9 mouse cellular contexts compared by ENCODE assay signal in the genomic region with DNA sequence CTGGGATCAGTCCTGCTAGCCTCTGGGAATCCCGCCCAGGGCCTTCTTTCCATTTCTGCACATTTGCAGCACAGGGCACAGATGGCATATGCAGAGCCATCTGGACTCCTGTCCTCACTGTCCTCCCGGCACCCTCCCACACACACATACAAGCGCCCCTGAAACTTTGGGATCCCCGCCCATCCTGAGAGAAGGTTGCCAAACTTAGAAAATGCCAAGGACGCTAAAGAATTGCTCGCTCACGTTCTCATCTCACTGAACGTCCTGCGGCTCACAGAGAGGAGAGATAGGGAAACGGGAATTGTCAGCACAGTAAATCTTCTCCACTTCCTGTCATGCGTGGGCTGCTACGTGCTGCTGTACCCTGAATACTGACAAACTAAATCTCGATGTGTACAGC. TPM values are rescaled to one million over a fixed set of nuclear protein-coding genes. Genes with fewer than 3 reads are reported as not detected.
DNase-seq lines count a peak whose midpoint lies in the region; ATAC-seq and TF ChIP-seq lines count a peak whose summit lies in the region.
"Had no signal": no experiment of that assay in that cellular context is flagged by ENCODE, and none has a peak within 500 bp of the region (broad histone marks: within the 10 kb centered on the region; RNA-seq: fewer than 3 reads in every experiment).

No protein-coding gene starts in this region.

- no peak overlapping the region for H3K4me2 ChIP-seq in hindbrain, embryonic 13.5 days
- H3K4me2 ChIP-seq in hindbrain, embryonic 11.5 days (replicated peaks; ENCODE audit: low read depth, low read length), result no peak overlapping the region
- no peak overlapping the region for H3K4me2 ChIP-seq in heart, embryonic 12.5 days

- peaks cover 15% of the 10 kb centered on the region; the same call in 1 of the 2 replicates for H3K4me1 ChIP-seq in hindbrain, embryonic 13.5 days (replicated peaks)
- H3K4me1 ChIP-seq in hindbrain, embryonic 11.5 days (replicated peaks; ENCODE audit: control insufficient read depth, insufficient read depth, low read length), result no peaks in the 10 kb centered on the region
- 0 out of 2 replicates have a peak, but pooled peaks cover 4% of the 10 kb centered on the region for H3K4me1 ChIP-seq in heart, embryonic 12.5 days (replicated peaks)

- H3K27ac ChIP-seq in hindbrain, embryonic 13.5 days, result no peak overlapping the region
- no peak overlapping the region for H3K27ac ChIP-seq in hindbrain, embryonic 11.5 days (ENCODE audit: low read depth, low read length)
- H3K27ac ChIP-seq in layer of hippocampus, adult 2 months, result peak overlapping the region; percentile 87
- no peak overlapping the region for H3K27ac ChIP-seq in heart, embryonic 12.5 days (ENCODE audit: poor library complexity, severe bottlenecking)

- WGBS in hindbrain, embryonic 13.5 days, result 75% methylated on average over 13 of the region's 13 CpGs
- 88% methylated on average over 13 of the region's 13 CpGs for WGBS in hindbrain, embryonic 11.5 days
- 51% methylated on average over 13 of the region's 13 CpGs for WGBS in heart, embryonic 12.5 days

- no peaks in the 10 kb centered on the region for H3K36me3 ChIP-seq in hindbrain, embryonic 13.5 days
- H3K36me3 ChIP-seq in hindbrain, embryonic 11.5 days (ENCODE audit: control insufficient read depth, insufficient read depth, low read length), result no peaks in the 10 kb centered on the region
- H3K36me3 ChIP-seq in heart, embryonic 12.5 days, result no peaks in the 10 kb centered on the region

- 0 out of 2 replicates have a peak overlapping the region, but pooled peaks have one; percentile 6 for H3K9ac ChIP-seq in hindbrain, embryonic 13.5 days
- no peak overlapping the region for H3K9ac ChIP-seq in hindbrain, embryonic 11.5 days (ENCODE audit: low read depth, low read length)
- H3K9ac ChIP-seq in heart, embryonic 12.5 days, result no peak overlapping the region

- no peak for ATAC-seq in hindbrain, embryonic 13.5 days (ENCODE audit: low FRiP score)
- no peak for ATAC-seq in hindbrain, embryonic 11.5 days (ENCODE audit: low FRiP score)
- no peak for ATAC-seq in heart, embryonic 12.5 days (ENCODE audit: insufficient number of reproducible peaks, low FRiP score)

- no peak for TF ChIP-seq CTCF in layer of hippocampus, adult 2 months (conservative IDR thresholded peaks at IDR 0.05)

- no peaks in the 10 kb centered on the region for H3K9me3 ChIP-seq in hindbrain, embryonic 13.5 days
- H3K9me3 ChIP-seq in hindbrain, embryonic 11.5 days (ENCODE audit: control insufficient read depth, low read length), result no peaks in the 10 kb centered on the region
- no peaks in the 10 kb centered on the region for H3K9me3 ChIP-seq in heart, embryonic 12.5 days (replicated peaks)

- no peak for DNase-seq in hindbrain, embryonic 11.5 days (ENCODE audit: low spot score)
- peak; percentile 82 for DNase-seq in adrenal gland, adult 8-10 months
- peak; percentile 97 to 99 for DNase-seq in cerebellum, postnatal 36 days
- DNase-seq in layer of hippocampus, adult 2 months (ENCODE audit: low spot score in 2 of 2), result peak; percentile 72 to 79
- DNase-seq in right cerebral cortex, postnatal 25 days, result peak; percentile 75
- DNase-seq in urinary bladder, adult 2 months (ENCODE audit: low spot score), result no peak

- H3K4me3 ChIP-seq in hindbrain, embryonic 13.5 days, result no peak overlapping the region
- H3K4me3 ChIP-seq in hindbrain, embryonic 11.5 days (ENCODE audit: low read depth, low read length), result no peak overlapping the region
- peak overlapping the region; percentile 20 for H3K4me3 ChIP-seq in layer of hippocampus, adult 2 months
- no peak overlapping the region for H3K4me3 ChIP-seq in heart, embryonic 12.5 days

- H3K27me3 ChIP-seq in hindbrain, embryonic 13.5 days, result no peaks in the 10 kb centered on the region
- H3K27me3 ChIP-seq in hindbrain, embryonic 11.5 days (ENCODE audit: control insufficient read depth, insufficient read depth, low read length), result no peaks in the 10 kb centered on the region
- H3K27me3 ChIP-seq in heart, embryonic 12.5 days (replicated peaks), result no peaks in the 10 kb centered on the region

RNA-seq across cellular contexts. Expression of gene Nrros, which starts 11.0 kb away (rescaled TPM):
- 7.3 and 8.8 TPM in 2 replicates for polyA plus RNA-seq in hindbrain, embryonic 13.5 days (2015; fragmentation: Nextera tagmentation; extraction: Ambion mirVana)
- 8.1 and 8.7 TPM in 2 replicates for polyA plus RNA-seq in hindbrain, embryonic 11.5 days (2014; fragmentation: Nextera tagmentation; extraction: Ambion mirVana)
- total RNA-seq in adrenal gland, adult 8-10 months (2022), result 1 to 10 TPM; 5.5 to 9.9 (median 8.4) TPM
- total RNA-seq in layer of hippocampus, adult 2 months (2021), result 10 to 100 TPM; 11.2 to 11.6 TPM
- polyA plus RNA-seq in urinary bladder, adult 2 months (2012; rRNA removed), result 19.4 TPM in 2 replicates
- 5.2 and 6.1 TPM in 2 replicates for polyA plus RNA-seq in heart, embryonic 12.5 days (2016; fragmentation: Nextera tagmentation; extraction: Ambion mirVana)

RNA-seq across cellular contexts. Expression of gene Bex6, which starts 25.2 kb away (rescaled TPM):
- not detected in 2 replicates for polyA plus RNA-seq in hindbrain, embryonic 13.5 days (2015; fragmentation: Nextera tagmentation; extraction: Ambion mirVana)
- polyA plus RNA-seq in hindbrain, embryonic 11.5 days (2014; fragmentation: Nextera tagmentation; extraction: Ambion mirVana), result not detected in 2 replicates
- not detected for total RNA-seq in adrenal gland, adult 8-10 months (2022)
- total RNA-seq in layer of hippocampus, adult 2 months (2021), result not detected
- 0.14 and 0.24 TPM in 2 replicates for polyA plus RNA-seq in urinary bladder, adult 2 months (2012; rRNA removed)
- not detected in 2 replicates for polyA plus RNA-seq in heart, embryonic 12.5 days (2016; fragmentation: Nextera tagmentation; extraction: Ambion mirVana)
- polyA plus RNA-seq: cortical plate, adult 2 months had no signal

RNA-seq across cellular contexts. Expression of gene Cep19, which starts 54.8 kb away (rescaled TPM):
- polyA plus RNA-seq in hindbrain, embryonic 13.5 days (2015; fragmentation: Nextera tagmentation; extraction: Ambion mirVana), result 48.4 and 52.0 TPM in 2 replicates
- polyA plus RNA-seq in hindbrain, embryonic 11.5 days (2014; fragmentation: Nextera tagmentation; extraction: Ambion mirVana), result 47.5 and 47.7 TPM in 2 replicates
- total RNA-seq in adrenal gland, adult 8-10 months (2022), result 10 to 100 TPM; 10.3 to 19.0 (median 14.6) TPM
- 10 to 100 TPM; 62.8 to 65.5 TPM for total RNA-seq in layer of hippocampus, adult 2 months (2021)
- polyA plus RNA-seq in urinary bladder, adult 2 months (2012; rRNA removed), result 19.4 and 20.3 TPM in 2 replicates
- 20.9 and 22.7 TPM in 2 replicates for polyA plus RNA-seq in heart, embryonic 12.5 days (2016; fragmentation: Nextera tagmentation; extraction: Ambion mirVana)

RNA-seq across cellular contexts. Expression of gene Pigx, which starts 54.9 kb away (rescaled TPM):
- polyA plus RNA-seq in hindbrain, embryonic 13.5 days (2015; fragmentation: Nextera tagmentation; extraction: Ambion mirVana), result 131 and 132 TPM in 2 replicates
- polyA plus RNA-seq in hindbrain, embryonic 11.5 days (2014; fragmentation: Nextera tagmentation; extraction: Ambion mirVana), result 147 and 150 TPM in 2 replicates
- total RNA-seq in adrenal gland, adult 8-10 months (2022), result 10 to 100 TPM; 25.3 to 39.8 (median 33.4) TPM
- total RNA-seq in layer of hippocampus, adult 2 months (2021), result 10 to 100 TPM; 24.2 to 27.3 TPM
- 58.3 and 74.9 TPM in 2 replicates for polyA plus RNA-seq in urinary bladder, adult 2 months (2012; rRNA removed)
- 76.0 and 76.1 TPM in 2 replicates for polyA plus RNA-seq in heart, embryonic 12.5 days (2016; fragmentation: Nextera tagmentation; extraction: Ambion mirVana)

Comparison
In these comparisons a context has a peak if more than half of its experiments do, and no peak if none do; other contexts are left out.
1. DNase-seq: peak in adrenal gland, adult 8-10 months (single experiment), cerebellum, postnatal 36 days (2 of 2), layer of hippocampus, adult 2 months (2 of 2) and right cerebral cortex, postnatal 25 days (single experiment); none in hindbrain, embryonic 11.5 days (single experiment) and urinary bladder, adult 2 months (single experiment).